Mouse (Mus musculus): ENCODE measurements at regions not wholly inside any gene's neighbourhood (a gene's known extent, or its start where the extent isn't known, plus 50 kb on each side); places are given as distances from the start of the nearest gene placed in this dataset.

- TF ChIP-seq TAL1 (IDR thresholded peaks at IDR 0.05; ENCODE audit: low read length) (no peak), GATA1 (IDR thresholded peaks at IDR 0.05; ENCODE audit: low read length) (no peak)
Observed at GRCm38 (mm10) chr5:43445620-43446019, 69.7 kb upstream of the C1qtnf7 start.

All from erythroblast, embryonic 14.5 days (primary cell).